Mouse (Mus musculus) heart, embryonic 12.5 days (tissue): ENCODE measurements around the gene Dnajb11. TPM values are rescaled to one million over a fixed set of nuclear protein-coding genes. Genes with fewer than 3 reads are reported as not detected.

Experiments used
- ATAC-seq: fragments of 200-750 bp; cut with Nextera tagmentation; 2 replicates; pipeline ENCODE4 v1.8.0; 2017; ENCODE audit warnings: moderate TSS enrichment, moderate library complexity; ENCODE audit not compliant: insufficient number of reproducible peaks, low FRiP score
- H3K27ac ChIP-seq: fragments of 300-500 bp; sonication (generic); 2 replicates; pipeline ENCODE4 v1.5.1; 2016; ENCODE audit warnings: mild to moderate bottlenecking, moderate library complexity; ENCODE audit not compliant: poor library complexity, severe bottlenecking
- H3K27me3 ChIP-seq: fragments of 300-500 bp; sonication (generic); replicated peaks from 2 replicates; pipeline ENCODE4 v1.6.1; 2016; ENCODE audit warnings: mild to moderate bottlenecking, moderate library complexity
- H3K36me3 ChIP-seq: fragments of 300-500 bp; sonication (generic); 2 replicates; pipeline ENCODE4 v1.6.1; 2016; ENCODE audit warnings: mild to moderate bottlenecking, moderate library complexity
- H3K4me1 ChIP-seq: fragments of 300-500 bp; sonication (generic); replicated peaks from 2 replicates; pipeline ENCODE4 v1.6.1; 2016; ENCODE audit warnings: mild to moderate bottlenecking
- H3K4me2 ChIP-seq: fragments of 300-500 bp; sonication (generic); 2 replicates; pipeline ENCODE4 v1.6.1; 2016; ENCODE audit warnings: mild to moderate bottlenecking, moderate library complexity
- H3K4me3 ChIP-seq: fragments of 300-500 bp; sonication (generic); 2 replicates; pipeline ENCODE4 v1.5.1; 2016; ENCODE audit warnings: mild to moderate bottlenecking
- H3K9ac ChIP-seq: fragments of 300-500 bp; sonication (generic); 2 replicates; pipeline ENCODE4 v1.6.1; 2016; ENCODE audit warnings: mild to moderate bottlenecking, moderate library complexity
- H3K9me3 ChIP-seq: fragments of 300-500 bp; sonication (generic); replicated peaks from 2 replicates; pipeline ENCODE4 v1.6.1; 2016; ENCODE audit warnings: mild to moderate bottlenecking, moderate library complexity
- WGBS: fragments of 180-500 bp; shearing (Covaris S2); methylation state at CpG from one replicate; pipeline ENCODE4 v1.1.7; 2016; 5-methylcytosine and 5-hydroxymethylcytosine counted together
- polyA plus RNA-seq: library from polyadenylated mRNA; unstranded; fragments of >200 nt; fragmentation: Nextera tagmentation; extraction: Ambion mirVana; gene quantifications from 2 replicates; pipeline ENCODE4 v1.2.1, GENCODE M21; 2016

Gene Dnajb11
- polyA plus RNA-seq: 130 and 138 TPM in 2 replicates

DNA sequence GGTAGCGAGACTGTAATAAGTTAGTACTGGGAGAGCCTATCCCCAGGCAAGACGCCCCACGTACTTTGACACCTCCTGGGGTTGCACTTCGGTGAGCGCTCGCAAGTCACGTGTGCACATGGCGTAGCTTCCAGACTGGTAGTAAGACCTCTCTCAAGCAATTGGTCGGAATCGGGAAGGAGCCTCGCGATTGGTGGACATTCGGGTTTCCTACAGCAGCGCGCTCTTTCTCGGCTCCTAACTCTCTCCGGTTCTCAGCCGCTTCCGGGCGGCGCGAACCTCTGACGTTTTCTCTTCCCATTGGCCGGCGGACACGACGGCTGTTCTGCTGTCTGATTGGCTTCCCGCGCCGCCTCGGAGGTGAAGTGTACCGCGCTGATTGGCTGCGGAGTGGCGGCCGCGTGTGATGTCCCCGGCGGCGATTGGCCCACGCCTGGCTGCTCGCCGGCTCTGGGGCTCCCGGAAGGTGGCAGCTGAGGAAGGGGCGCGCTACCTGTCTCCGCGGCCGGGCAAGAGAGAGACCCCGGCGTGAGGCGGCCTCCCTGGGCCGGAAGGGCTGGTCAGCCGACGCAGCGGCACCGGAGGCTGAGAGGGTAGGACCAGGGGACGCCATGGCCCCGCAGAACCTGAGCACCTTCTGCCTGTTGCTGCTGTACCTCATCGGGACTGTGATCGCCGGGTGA lies at the start of gene Dnajb11, which contains the start of gene Tbccd1:
Gene Dnajb11 (plus strand): TSS at position 415 of the 683 bp plus-strand sequence.
Gene Tbccd1 (minus strand): TSS at position 239 of the 683 bp plus-strand sequence.
- peak; percentile 99 for ATAC-seq
- H3K9me3 ChIP-seq: no peaks in the 10 kb centered on the region
- WGBS: under 1% methylated on average over 62 of the region's 62 CpGs

DNA sequence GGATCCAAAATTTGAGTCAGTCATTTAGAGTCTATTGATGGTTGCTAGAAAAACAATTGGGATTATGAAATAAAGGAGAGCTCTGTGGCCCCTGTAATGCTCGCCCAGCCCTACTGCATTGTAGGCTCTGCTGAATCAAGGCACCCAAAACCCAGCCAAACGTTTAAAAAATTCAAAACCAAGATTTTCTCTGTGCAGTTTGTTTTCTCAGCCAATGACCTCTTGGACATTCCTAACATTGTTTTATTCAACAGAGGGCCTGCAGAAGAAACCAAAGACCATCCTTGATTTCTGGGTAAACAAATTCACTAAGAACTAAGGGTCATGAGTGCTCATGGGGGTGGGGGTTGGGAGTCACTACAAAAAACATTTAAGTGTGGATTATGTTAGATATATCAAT lies 46.2 kb upstream of the Dnajb11 start, which contains the start of gene Crygs:
Gene Crygs (minus strand): TSS at position 101 of the 400 bp plus-strand sequence.
- Histone ChIP-seq H3K9ac (no peak within 1 kb of the TSS), H3K27me3 (peaks cover 13% of the 10 kb centered on the region), H3K4me2 (no peak within 1 kb of the TSS), H3K27ac (no peak within 1 kb of the TSS), H3K9me3 (no peaks in the 10 kb centered on the region), H3K36me3 (peaks cover 16% of the 10 kb centered on the region), H3K4me3 (no peak within 1 kb of the TSS), H3K4me1 (0 out of 2 replicates have a peak, but pooled peaks cover 3% of the 10 kb centered on the region)
- no peak for ATAC-seq
- 76% methylated on average over 2 of the region's 2 CpGs for WGBS

More for the DNA sequence above, at the start of gene Dnajb11, which contains the start of gene Tbccd1:
- Histone ChIP-seq H3K27ac (peak within 1 kb of the TSS; percentile 70), H3K36me3 (peaks cover 11% of the 10 kb centered on the region), H3K9ac (peak within 1 kb of the TSS; percentile 84), H3K4me2 (peak within 1 kb of the TSS; percentile 93), H3K4me1 (peaks cover 11% of the 10 kb centered on the region), H3K27me3 (no peaks in the 10 kb centered on the region), H3K4me3 (peak within 1 kb of the TSS; percentile 90)

DNA sequence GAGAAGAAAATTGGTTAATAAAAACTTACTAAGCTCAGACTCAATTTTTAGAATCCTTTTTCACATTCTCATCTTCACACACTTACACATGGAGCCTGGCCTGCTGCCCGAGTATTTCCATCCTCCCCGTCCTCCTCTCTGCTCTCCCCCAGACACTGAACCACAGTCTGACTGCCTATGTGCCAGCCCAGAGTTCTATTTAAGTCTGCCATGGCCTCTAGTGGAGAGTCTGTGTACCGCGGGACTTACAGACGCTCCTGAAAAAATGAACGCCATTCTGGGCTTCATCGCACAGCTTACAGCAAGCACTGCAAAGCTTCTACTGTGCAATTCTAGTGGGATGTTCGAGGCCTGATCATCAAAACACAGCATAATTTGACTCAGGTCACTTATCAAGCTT lies 36.9 kb upstream of the Dnajb11 start:
- WGBS: 47% methylated on average over 8 of the region's 8 CpGs
- no peak overlapping the region for H3K4me3 ChIP-seq
- no peak overlapping the region for H3K4me2 ChIP-seq
- H3K27ac ChIP-seq: no peak overlapping the region
- H3K4me1 ChIP-seq: no peaks in the 10 kb centered on the region
- ATAC-seq: no peak
- no peaks in the 10 kb centered on the region for H3K27me3 ChIP-seq
- no peaks in the 10 kb centered on the region for H3K9me3 ChIP-seq
- H3K9ac ChIP-seq: no peak overlapping the region
- peaks cover 24% of the 10 kb centered on the region for H3K36me3 ChIP-seq

GRCm38 (mm10) chr16:22832932-22833525 lies 24.6 kb upstream of the Dnajb11 start:
- no peak overlapping the region for H3K9ac ChIP-seq
- H3K4me2 ChIP-seq: no peak overlapping the region
- H3K9me3 ChIP-seq: no peaks in the 10 kb centered on the region
- no peaks in the 10 kb centered on the region for H3K4me1 ChIP-seq
- no peak overlapping the region for H3K4me3 ChIP-seq
- no peaks in the 10 kb centered on the region for H3K27me3 ChIP-seq
- ATAC-seq: no peak
- peaks cover 43% of the 10 kb centered on the region for H3K36me3 ChIP-seq
- WGBS: 85% methylated on average over 3 of the region's 3 CpGs
- H3K27ac ChIP-seq: no peak overlapping the region

GRCm38 (mm10) chr16:22839146-22839857 lies 18.3 kb upstream of the Dnajb11 start:
- WGBS: 76% methylated on average over 3 of the region's 3 CpGs
- H3K9me3 ChIP-seq: no peaks in the 10 kb centered on the region
- H3K4me3 ChIP-seq: no peak overlapping the region
- no peaks in the 10 kb centered on the region for H3K27me3 ChIP-seq
- no peak overlapping the region for H3K4me2 ChIP-seq
- H3K27ac ChIP-seq: no peak overlapping the region
- H3K9ac ChIP-seq: no peak overlapping the region
- ATAC-seq: no peak
- peaks cover 11% of the 10 kb centered on the region; the same call in 1 of the 2 replicates for H3K4me1 ChIP-seq
- peaks cover 40% of the 10 kb centered on the region for H3K36me3 ChIP-seq

GRCm38 (mm10) chr16:22842871-22843270 lies 14.8 kb upstream of the Dnajb11 start:
- Histone ChIP-seq H3K4me2 (no peak overlapping the region), H3K9ac (no peak overlapping the region), H3K9me3 (no peaks in the 10 kb centered on the region), H3K4me3 (no peak overlapping the region), H3K27me3 (no peaks in the 10 kb centered on the region), H3K36me3 (peaks cover 16% of the 10 kb centered on the region; the same call in 1 of the 2 replicates), H3K27ac (no peak overlapping the region), H3K4me1 (peaks cover 21% of the 10 kb centered on the region)
- ATAC-seq: no peak
- 95% methylated on average over 5 of the region's 5 CpGs for WGBS

- H3K9me3 ChIP-seq: no peaks in the 10 kb centered on the region
- ATAC-seq: peak; percentile 94
- peaks cover 21% of the 10 kb centered on the region for H3K4me1 ChIP-seq
- WGBS: 9% methylated on average over 26 of the region's 26 CpGs
- H3K27ac ChIP-seq: peak overlapping the region; percentile 60; the same call in 1 of the 2 replicates
- H3K27me3 ChIP-seq: no peaks in the 10 kb centered on the region
- H3K4me3 ChIP-seq: peak overlapping the region; percentile 58
- peak overlapping the region; percentile 78 for H3K9ac ChIP-seq
- H3K4me2 ChIP-seq: peak overlapping the region; percentile 87
- peaks cover 13% of the 10 kb centered on the region; the same call in 1 of the 2 replicates for H3K36me3 ChIP-seq
Measured at GRCm38 (mm10) chr16:22844061-22844801, 13.4 kb upstream of the Dnajb11 start.

- whole genome bisulfite sequencing: 75% methylated on average over 5 of the region's 5 CpGs
- no peaks in the 10 kb centered on the region for H3K27me3 ChIP-seq
- no peaks in the 10 kb centered on the region for H3K9me3 ChIP-seq
- H3K36me3 ChIP-seq: peaks cover 13% of the 10 kb centered on the region; the same call in 1 of the 2 replicates
- ATAC-seq: no peak
- H3K4me3 ChIP-seq: peak overlapping the region; percentile 58
- H3K9ac ChIP-seq: 0 out of 2 replicates have a peak overlapping the region, but pooled peaks have one; percentile 78
- H3K4me1 ChIP-seq: peaks cover 16% of the 10 kb centered on the region
- H3K4me2 ChIP-seq: peak overlapping the region; percentile 87
- H3K27ac ChIP-seq: no peak overlapping the region
Measured at GRCm38 (mm10) chr16:22844834-22845233, 12.8 kb upstream of the Dnajb11 start.

- Histone ChIP-seq H3K9me3 (no peaks in the 10 kb centered on the region), H3K4me2 (no peak overlapping the region), H3K4me1 (peaks cover 13% of the 10 kb centered on the region), H3K4me3 (no peak overlapping the region), H3K36me3 (peaks cover 7% of the 10 kb centered on the region; the same call in 1 of the 2 replicates), H3K27me3 (no peaks in the 10 kb centered on the region), H3K9ac (no peak overlapping the region), H3K27ac (no peak overlapping the region)
- no peak for ATAC-seq
- 78% methylated on average over 4 of the region's 4 CpGs for WGBS
Measured at GRCm38 (mm10) chr16:22845481-22845880, 12.2 kb upstream of the Dnajb11 start.

- 87% methylated on average over 1 of the region's 1 CpGs for WGBS
- no peak for ATAC-seq
- Histone ChIP-seq H3K4me1 (peaks cover 13% of the 10 kb centered on the region), H3K9me3 (no peaks in the 10 kb centered on the region), H3K36me3 (no peaks in the 10 kb centered on the region), H3K27ac (no peak overlapping the region), H3K9ac (no peak overlapping the region), H3K4me2 (no peak overlapping the region), H3K27me3 (no peaks in the 10 kb centered on the region), H3K4me3 (no peak overlapping the region)
Measured at GRCm38 (mm10) chr16:22847686-22848085, 10.0 kb upstream of the Dnajb11 start.
